Mouse (Mus musculus) CH12.LX (cell line): ENCODE measurements around the gene Scrn1. TPM values are rescaled to one million over a fixed set of nuclear protein-coding genes. Genes with fewer than 3 reads are reported as not detected.

ENCODE experiments used
- DNase-seq: peaks from one replicate; pipeline ENCODE4 v3.0.0-alpha.2; 2013; ENCODE audit errors: extremely low read depth
- H3K27ac ChIP-seq: 2 replicates; pipeline ENCODE4 v1.5.1; 2012; ENCODE audit warnings: low read depth, mild to moderate bottlenecking, control low read depth, moderate library complexity; ENCODE audit not compliant: insufficient read depth
- H3K27me3 ChIP-seq: replicated peaks from 2 replicates; pipeline ENCODE3; 2012; ENCODE audit warnings: inconsistent platforms
- H3K36me3 ChIP-seq, 2 experiments: replicated peaks in 1 of 2; 2 replicates each; pipeline versions ENCODE3 to v1.6.1; 2012; ENCODE audit warnings: inconsistent platforms in 1 of 2, low read length in 1 of 2, mild to moderate bottlenecking in 1 of 2, mixed read lengths in 1 of 2, moderate library complexity in 1 of 2; ENCODE audit not compliant: control insufficient read depth in 1 of 2, insufficient read depth in 1 of 2
- H3K4me1 ChIP-seq, 2 experiments: 2 replicates each; pipeline ENCODE4 v1.6.1; 2012; ENCODE audit warnings: inconsistent platforms in 1 of 2, moderate library complexity in 1 of 2; ENCODE audit not compliant: insufficient read depth in 2 of 2, control insufficient read depth in 1 of 2
- H3K4me2 ChIP-seq: 2 replicates; pipeline ENCODE4 v1.6.1; 2012; ENCODE audit warnings: low read depth, mild to moderate bottlenecking, control low read depth; ENCODE audit not compliant: poor library complexity, insufficient read depth, severe bottlenecking
- H3K4me3 ChIP-seq, 3 experiments: fragments of 150-350 bp in 1 of 3; sonication (generic) in 1 of 3; replicated peaks in 1 of 3; 2 replicates each; pipeline versions ENCODE3 to v1.5.1; 2011 to 2012; ENCODE audit warnings: low read depth in 2 of 3, low read length in 2 of 3, mild to moderate bottlenecking in 2 of 3, moderate library complexity in 2 of 3, control low read depth in 1 of 3, improper control_type of control experiment in 1 of 3, inconsistent platforms in 1 of 3, mixed read lengths in 1 of 3; ENCODE audit not compliant: poor library complexity in 1 of 3
- H3K79me2 ChIP-seq: replicated peaks from 2 replicates; pipeline ENCODE4 v1.6.1; 2012; ENCODE audit warnings: mild to moderate bottlenecking, moderate library complexity; ENCODE audit not compliant: control insufficient read depth, poor library complexity, insufficient read depth, severe bottlenecking; ENCODE audit errors: extremely low read depth
- H3K9ac ChIP-seq: 2 replicates; pipeline ENCODE4 v1.6.1; 2012; ENCODE audit warnings: low read depth, mild to moderate bottlenecking, control low read depth, moderate library complexity; ENCODE audit not compliant: insufficient read depth
- H3K9me3 ChIP-seq: replicated peaks from 2 replicates; pipeline ENCODE3; 2012; ENCODE audit warnings: low read length, inconsistent platforms, mixed read lengths
- CHD1 ChIP-seq: IDR thresholded peaks from 2 replicates; pipeline ENCODE4 v1.6.1; 2012; ENCODE audit warnings: low read depth, low read length, improper control_type of control experiment, inconsistent platforms
- CHD2 ChIP-seq: IDR thresholded peaks from 2 replicates; pipeline ENCODE4 v1.6.1; 2011; ENCODE audit warnings: low read length, improper control_type of control experiment
- CTCF ChIP-seq, 2 experiments: IDR thresholded peaks in 1 of 2; conservative IDR thresholded peaks in 1 of 2; 2 replicates each; pipeline ENCODE4 v1.5.1; 2011 to 2012; ENCODE audit warnings: low read depth in 2 of 2, low read length in 2 of 2, improper control_type of control experiment in 1 of 2, inconsistent platforms in 1 of 2, mild to moderate bottlenecking in 1 of 2, moderate library complexity in 1 of 2
- E2F4 ChIP-seq: IDR thresholded peaks from 2 replicates; pipeline ENCODE4 v1.6.1; 2011; ENCODE audit warnings: low read depth, low read length, improper control_type of control experiment; ENCODE audit not compliant: insufficient replicate concordance
- ELF1 ChIP-seq: IDR thresholded peaks from 2 replicates; pipeline ENCODE4 v1.6.1; 2014; ENCODE audit warnings: low read depth, mild to moderate bottlenecking, inconsistent platforms, low read length, improper control_type of control experiment
- EP300 ChIP-seq: IDR thresholded peaks from 2 replicates; pipeline ENCODE4 v1.6.1; 2011; ENCODE audit warnings: low read length, improper control_type of control experiment
- GABPA ChIP-seq: IDR thresholded peaks from 2 replicates; pipeline ENCODE4 v1.6.1; 2012; ENCODE audit warnings: low read depth, low read length, improper control_type of control experiment, inconsistent platforms; ENCODE audit not compliant: insufficient replicate concordance
- HCFC1 ChIP-seq: IDR thresholded peaks from 2 replicates; pipeline ENCODE4 v1.6.1; 2012; ENCODE audit warnings: low read depth, mild to moderate bottlenecking, inconsistent platforms, low read length, improper control_type of control experiment
- IRF4 ChIP-seq: IDR thresholded peaks from 2 replicates; pipeline ENCODE4 v1.6.1; 2014; ENCODE audit warnings: low read depth, mild to moderate bottlenecking, inconsistent platforms, low read length, improper control_type of control experiment
- JUN ChIP-seq: IDR thresholded peaks from 2 replicates; pipeline ENCODE4 v1.6.1; 2011; ENCODE audit warnings: low read depth, mild to moderate bottlenecking, low read length, improper control_type of control experiment, moderate library complexity; ENCODE audit not compliant: insufficient read depth
- JUND ChIP-seq: conservative IDR thresholded peaks from 2 replicates; pipeline ENCODE4 v1.6.1; 2011; ENCODE audit warnings: low read depth, low read length, improper control_type of control experiment
- KAT2A ChIP-seq: IDR thresholded peaks from 2 replicates; pipeline ENCODE4 v1.6.1; 2012; ENCODE audit warnings: low read length, improper control_type of control experiment, inconsistent platforms; ENCODE audit not compliant: insufficient replicate concordance
- MAFK ChIP-seq: IDR thresholded peaks from 2 replicates; pipeline ENCODE4 v1.6.1; 2011; ENCODE audit warnings: low read length, improper control_type of control experiment; ENCODE audit not compliant: insufficient replicate concordance
- MEF2A ChIP-seq: IDR thresholded peaks from 2 replicates; pipeline ENCODE4 v1.6.1; 2014; ENCODE audit warnings: low read depth, mild to moderate bottlenecking, inconsistent platforms, low read length, improper control_type of control experiment, borderline replicate concordance
- MXI1 ChIP-seq: IDR thresholded peaks from 2 replicates; pipeline ENCODE4 v1.6.1; 2011; ENCODE audit warnings: mild to moderate bottlenecking, low read depth, low read length, improper control_type of control experiment
- MYC ChIP-seq: IDR thresholded peaks from 2 replicates; pipeline ENCODE4 v1.6.1; 2011; ENCODE audit warnings: low read depth, mild to moderate bottlenecking, improper control_type of control experiment, low read length
- NRF1 ChIP-seq: IDR thresholded peaks from 2 replicates; pipeline ENCODE4 v1.6.1; 2014; ENCODE audit warnings: low read depth, mild to moderate bottlenecking, inconsistent platforms, low read length, improper control_type of control experiment, moderate library complexity
- POLR2A ChIP-seq: IDR thresholded peaks from 2 replicates; pipeline ENCODE4 v1.6.1; 2011; ENCODE audit warnings: low read depth, mild to moderate bottlenecking, improper control_type of control experiment, low read length
- TBP ChIP-seq: conservative IDR thresholded peaks from 2 replicates; pipeline ENCODE4 v1.6.1; 2011; ENCODE audit warnings: low read depth, low read length, improper control_type of control experiment
- TCF12 ChIP-seq: IDR thresholded peaks from 2 replicates; pipeline ENCODE4 v1.6.1; 2014; ENCODE audit warnings: low read depth, mild to moderate bottlenecking, inconsistent platforms, low read length, improper control_type of control experiment
- UBTF ChIP-seq: IDR thresholded peaks from 2 replicates; pipeline ENCODE4 v1.6.1; 2012; ENCODE audit warnings: low read depth, mild to moderate bottlenecking, inconsistent platforms, low read length, improper control_type of control experiment, moderate library complexity
- ZNF384 ChIP-seq: IDR thresholded peaks from 2 replicates; pipeline ENCODE4 v1.6.1; 2012; ENCODE audit warnings: low read depth, low read length, improper control_type of control experiment, inconsistent platforms
- dilution Hi-C: fragments of 300-500 bp; cut with MboI; formaldehyde crosslinking; loops from 2 replicates; pipeline ENCODE4 v1.14.3; 2020; ENCODE audit warnings: low sequenced_read_pairs; ENCODE audit not compliant: extremely low pct_unique_long_range_greater_than_20kb, extremely low pct_ligation_motif_present
- in situ Hi-C: fragments of 300-500 bp; cut with MboI; formaldehyde crosslinking; loops from 3 replicates; pipeline ENCODE4 v1.14.3; 2019; ENCODE audit warnings: low sequenced_read_pairs, low pct_ligation_motif_present, low pct_unique_long_range_greater_than_20kb, mixed read lengths
- polyA plus RNA-seq: library from polyadenylated mRNA; unstranded; fragments of >175 nt; gene quantifications from 2 replicates; pipeline ENCODE4 v1.2.1, GENCODE M21; 2012; ENCODE audit warnings: low read depth; ENCODE audit not compliant: insufficient read length
- total RNA-seq, 2 experiments: library from RNA; depleted of rRNA; stranded (reverse); fragments of 300-350 nt in 1 of 2; fragments of >200 nt in 1 of 2; gene quantifications; 2 replicates each; pipeline ENCODE4 v1.2.3; 2012 to 2014

The Scrn1 gene
- total and polyA plus RNA-seq, 3 experiments = 0.04 TPM; not detected in 2

- TF ChIP-seq TCF12 (no peak), CTCF (conservative IDR thresholded peaks at IDR 0.05 in 1 of 2, IDR thresholded peaks at IDR 0.05 in 1 of 2; ENCODE audit: low read depth in 2 of 2, low read length in 2 of 2) (no peak)
- H3K27ac ChIP-seq = no peak within 1 kb of the TSS
- H3K4me2 ChIP-seq = peak within 1 kb of the TSS; percentile 76; the same call in 1 of the 2 replicates
- H3K79me2 ChIP-seq = no peaks in the 10 kb centered on the region
- no peak for DNase-seq
- H3K27me3 ChIP-seq = no peaks in the 10 kb centered on the region
- no peak within 1 kb of the TSS for H3K9ac ChIP-seq
- dilution Hi-C loops = no loop called here
- H3K36me3 ChIP-seq = no peaks in the 10 kb centered on the region
- peaks cover 0 to 23% of the 10 kb centered on the region in 2 experiments; a peak in 2 of 4 replicates for H3K4me1 ChIP-seq
- no peak within 1 kb of the TSS for H3K4me3 ChIP-seq
- H3K9me3 ChIP-seq = no peaks in the 10 kb centered on the region
- in situ Hi-C loops = loop anchor here (10.0 to 25.0 kb wide), 3 partner anchors 208 to 415 kb away; no protein-coding TSS in a partner anchor
These were observed 30.9 kb upstream of the Scrn1 start, which contains the start of gene Fkbp14 for GRCm38 (mm10) chr6:54597208-54597607. Gene Fkbp14 (minus strand): TSS chr6:54597308.

- dilution Hi-C loops = no loop called here
- H3K36me3 ChIP-seq = no peaks in the 10 kb centered on the region
- in situ Hi-C loops = loop anchor here (10.0 to 25.0 kb wide), 3 partner anchors 209 to 417 kb away; no protein-coding TSS in a partner anchor
- H3K9ac ChIP-seq = peak overlapping the region; percentile 88
- H3K27ac ChIP-seq = no peak overlapping the region
- H3K4me1 ChIP-seq = peaks cover 0 to 29% of the 10 kb centered on the region in 2 experiments; a peak in 2 of 4 replicates
- no peaks in the 10 kb centered on the region for H3K9me3 ChIP-seq
- H3K79me2 ChIP-seq = no peaks in the 10 kb centered on the region
- DNase-seq = no peak
- peak overlapping the region; percentile 76 for H3K4me2 ChIP-seq
- peaks cover 2% of the 10 kb centered on the region for H3K27me3 ChIP-seq
- H3K4me3 ChIP-seq = peak overlapping the region; percentile 70 to 98 (median 80)
- TF ChIP-seq TBP = no peak
- TF ChIP-seq MXI1 = 0 out of 2 replicates have a peak, but pooled peaks have one; percentile 20
- TF ChIP-seq CHD1 = no peak
- TF ChIP-seq HCFC1 = peak; percentile 2; the same call in 1 of the 2 replicates
- peak; percentile 27; the same call in 1 of the 2 replicates for TF ChIP-seq TCF12
- TF ChIP-seq UBTF = peak; percentile 51
- no peak for TF ChIP-seq POLR2A
These were observed 29.1 kb upstream of the Scrn1 start for GRCm38 (mm10) chr6:54595330-54595878.

DNA sequence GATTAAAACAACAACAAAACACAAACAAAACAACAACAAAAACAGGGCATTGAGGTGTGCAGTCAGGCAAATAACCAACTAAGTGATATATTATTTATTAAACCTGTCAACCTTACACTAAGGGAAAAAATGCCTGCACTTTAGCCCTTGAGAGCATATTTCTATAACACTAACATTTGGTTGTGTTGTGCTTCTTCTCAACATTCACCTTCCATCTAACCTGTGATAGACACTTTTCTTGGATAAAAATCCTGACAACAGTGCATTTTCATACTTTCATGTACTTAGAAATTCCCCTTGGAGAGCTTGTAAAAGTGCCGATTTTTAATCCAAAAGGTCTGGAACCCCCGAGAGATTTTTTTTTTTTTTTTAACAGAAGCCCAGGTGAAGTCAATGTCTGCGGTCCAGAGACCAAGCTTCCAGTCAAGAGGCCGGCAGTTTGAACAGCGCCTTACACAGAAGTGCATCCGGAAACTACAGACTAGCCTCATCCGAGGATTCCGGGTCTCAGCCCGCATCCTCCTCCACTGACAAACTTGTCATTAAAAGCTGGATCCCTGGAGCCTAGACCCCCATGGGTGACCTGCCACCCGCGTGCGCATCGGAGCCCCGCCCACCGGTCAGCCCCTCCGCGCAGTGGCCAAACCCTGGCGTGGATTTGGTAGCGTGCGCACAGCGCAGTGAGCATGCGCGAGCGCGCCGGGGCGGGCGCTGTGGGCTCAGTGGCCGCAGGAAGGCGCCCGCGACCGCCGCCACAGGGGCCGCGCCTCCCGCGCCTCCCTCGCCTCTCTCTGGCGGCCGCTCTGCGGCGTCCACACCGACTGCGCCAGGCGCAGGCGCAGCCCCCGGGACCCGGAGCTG, 28.4 kb upstream of the Scrn1 start, which contains the start of gene Plekha8:
TSS of gene Plekha8 (plus strand) at position 643 of the 861 bp plus-strand sequence.
- Histone ChIP-seq H3K9ac (peak within 1 kb of the TSS; percentile 88), H3K79me2 (no peaks in the 10 kb centered on the region), H3K9me3 (no peaks in the 10 kb centered on the region), H3K27me3 (peaks cover 2% of the 10 kb centered on the region), H3K4me1 (peaks cover 0 to 29% of the 10 kb centered on the region in 2 experiments; a peak in 2 of 4 replicates), H3K4me3 (peak within 1 kb of the TSS; percentile 70 to 98 (median 80)), H3K36me3 (no peaks in the 10 kb centered on the region), H3K27ac (no peak within 1 kb of the TSS), H3K4me2 (peak within 1 kb of the TSS; percentile 91)
- in situ Hi-C loops (loop anchor here (10.0 to 25.0 kb wide), 3 partner anchors 210 to 418 kb away; no protein-coding TSS in a partner anchor), dilution Hi-C loops (no loop called here)
- DNase-seq = peak; percentile 71
- TF ChIP-seq NRF1 (peak; percentile 95), POLR2A (peak; percentile 68), CHD2 (no peak), IRF4 (peak; percentile 32; the same call in 1 of the 2 replicates), TBP (no peak), MEF2A (peak; percentile 40; the same call in 1 of the 2 replicates), MXI1 (peak; percentile 91), ZNF384 (peak; percentile 84), JUND (no peak), JUN (no peak), EP300 (no peak), MAFK (no peak), E2F4 (no peak), MYC (peak; percentile 37; the same call in 1 of the 2 replicates), KAT2A (no peak), ELF1 (peak; percentile 23; the same call in 1 of the 2 replicates), GABPA (no peak)
